Mouse (Mus musculus): ENCODE results near the gene Tbxas1. TPM values are rescaled to one million over a fixed set of nuclear protein-coding genes. Genes with fewer than 3 reads are reported as not detected.

Gene Tbxas1
- polyA plus RNA-seq, 1 experiment from 2014 or later: 3.4 TPM

DNA sequence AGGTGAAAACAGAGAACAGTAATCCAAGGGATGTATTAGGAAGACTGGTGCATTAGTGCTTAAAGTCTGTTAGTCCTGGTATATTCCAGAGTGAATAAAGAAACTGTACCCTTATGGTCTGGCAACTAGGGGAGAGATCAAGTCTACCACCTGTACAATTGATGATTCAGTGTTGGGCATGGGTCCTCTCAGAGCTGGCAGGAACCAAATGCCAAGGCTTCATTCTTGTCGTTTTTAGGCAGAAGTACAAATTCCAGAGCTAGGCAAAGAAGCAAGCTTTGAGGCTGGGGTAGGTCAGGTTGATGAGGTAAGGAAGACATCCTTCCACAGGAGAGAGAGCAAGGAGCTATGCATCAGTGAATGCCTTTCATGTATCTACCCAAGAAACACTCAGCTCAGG, 34.4 kb upstream of the Tbxas1 start:
- Histone ChIP-seq H3K4me2 (no peak overlapping the region), H3K27me3 (no peaks in the 10 kb centered on the region), H3K36me3 (no peaks in the 10 kb centered on the region), H3K27ac (no peak overlapping the region), H3K9ac (no peak overlapping the region), H3K4me3 (no peak overlapping the region), H3K9me3 (no peaks in the 10 kb centered on the region), H3K4me1 (peaks cover 9% of the 10 kb centered on the region)
- WGBS: 57% methylated on average over 1 of the region's 1 CpGs
- no peak for ATAC-seq (ENCODE audit: borderline replicate concordance, extremely low read depth, low FRiP score, low TSS enrichment)

DNA sequence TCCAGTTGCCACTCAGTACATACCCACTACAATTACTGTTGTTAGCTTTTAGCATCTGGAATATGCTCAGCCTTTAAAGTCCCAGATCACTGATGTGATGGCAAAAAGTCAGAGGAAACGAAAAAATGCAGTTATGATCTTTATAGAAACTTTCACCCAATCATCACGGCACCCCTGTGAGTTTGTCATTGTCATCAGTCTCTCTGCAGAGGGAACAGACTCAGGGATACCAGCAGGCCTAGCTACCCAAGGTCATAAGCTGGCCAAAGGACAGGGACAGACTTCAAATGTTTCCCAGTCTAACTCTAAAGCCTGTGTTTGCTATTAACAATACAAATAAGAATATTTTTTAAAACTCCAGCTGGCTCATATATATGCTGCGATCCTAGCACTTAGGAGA, 33.7 kb upstream of the Tbxas1 start:
- no peaks in the 10 kb centered on the region for H3K9me3 ChIP-seq
- no peak overlapping the region for H3K4me2 ChIP-seq
- H3K4me1 ChIP-seq: peaks cover 16% of the 10 kb centered on the region
- no peaks in the 10 kb centered on the region for H3K36me3 ChIP-seq
- no peaks in the 10 kb centered on the region for H3K27me3 ChIP-seq
- H3K4me3 ChIP-seq: no peak overlapping the region
- no peak overlapping the region for H3K9ac ChIP-seq
- 74% methylated on average over 3 of the region's 3 CpGs for WGBS
- no peak overlapping the region for H3K27ac ChIP-seq
- no peak for ATAC-seq (ENCODE audit: borderline replicate concordance, extremely low read depth, low FRiP score, low TSS enrichment)

DNA sequence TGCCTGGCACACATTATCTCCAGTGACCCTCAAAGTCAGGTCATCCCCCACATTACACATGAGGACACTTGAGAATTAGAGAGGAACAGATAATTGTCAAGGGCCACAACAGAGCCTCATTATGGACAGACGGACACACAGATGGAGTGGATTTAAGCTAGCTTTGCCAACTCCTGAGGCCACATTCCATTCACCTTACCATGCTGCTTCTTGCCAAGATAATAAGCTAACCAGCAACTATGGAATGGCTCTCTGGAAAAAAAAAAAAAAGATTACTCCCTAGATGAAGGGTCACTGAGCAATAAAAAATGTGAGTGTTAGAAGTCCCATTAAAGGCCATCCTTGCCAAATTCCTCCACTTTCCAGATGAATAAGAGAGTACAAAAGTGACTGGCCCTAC, 30.1 kb upstream of the Tbxas1 start:
- H3K4me3 ChIP-seq: no peak overlapping the region
- 66% methylated on average over 1 of the region's 1 CpGs for WGBS
- H3K9me3 ChIP-seq: no peaks in the 10 kb centered on the region
- no peak overlapping the region for H3K27ac ChIP-seq
- H3K4me1 ChIP-seq: peaks cover 39% of the 10 kb centered on the region
- no peak overlapping the region for H3K4me2 ChIP-seq
- no peak for ATAC-seq (ENCODE audit: borderline replicate concordance, extremely low read depth, low FRiP score, low TSS enrichment)
- no peak overlapping the region for H3K9ac ChIP-seq
- H3K27me3 ChIP-seq: no peaks in the 10 kb centered on the region
- no peaks in the 10 kb centered on the region for H3K36me3 ChIP-seq

DNA sequence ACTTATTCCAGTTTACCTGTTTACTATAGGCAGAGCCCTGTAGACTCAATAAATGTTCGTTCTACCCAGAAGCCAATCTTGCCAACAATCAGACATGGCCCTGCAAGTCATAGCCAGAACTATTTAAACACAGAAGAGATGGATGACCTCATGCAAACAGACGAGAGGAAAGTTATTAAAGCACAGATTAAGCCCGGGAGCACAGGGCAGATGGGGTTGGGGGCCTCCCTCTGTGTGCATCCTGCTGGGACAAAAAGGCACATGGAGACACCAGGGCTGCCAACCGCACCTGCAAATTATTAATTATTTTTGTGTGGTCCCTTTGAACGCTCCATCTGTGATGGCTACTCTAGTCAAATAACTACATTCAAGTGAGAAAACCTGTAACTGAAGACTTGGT, 29.3 kb upstream of the Tbxas1 start:
- Histone ChIP-seq H3K4me3 (no peak overlapping the region), H3K4me2 (no peak overlapping the region), H3K27me3 (no peaks in the 10 kb centered on the region), H3K9ac (no peak overlapping the region), H3K4me1 (peaks cover 39% of the 10 kb centered on the region), H3K36me3 (no peaks in the 10 kb centered on the region), H3K27ac (no peak overlapping the region), H3K9me3 (no peaks in the 10 kb centered on the region)
- no peak for ATAC-seq (ENCODE audit: borderline replicate concordance, extremely low read depth, low FRiP score, low TSS enrichment)
- WGBS: 59% methylated on average over 5 of the region's 5 CpGs

DNA sequence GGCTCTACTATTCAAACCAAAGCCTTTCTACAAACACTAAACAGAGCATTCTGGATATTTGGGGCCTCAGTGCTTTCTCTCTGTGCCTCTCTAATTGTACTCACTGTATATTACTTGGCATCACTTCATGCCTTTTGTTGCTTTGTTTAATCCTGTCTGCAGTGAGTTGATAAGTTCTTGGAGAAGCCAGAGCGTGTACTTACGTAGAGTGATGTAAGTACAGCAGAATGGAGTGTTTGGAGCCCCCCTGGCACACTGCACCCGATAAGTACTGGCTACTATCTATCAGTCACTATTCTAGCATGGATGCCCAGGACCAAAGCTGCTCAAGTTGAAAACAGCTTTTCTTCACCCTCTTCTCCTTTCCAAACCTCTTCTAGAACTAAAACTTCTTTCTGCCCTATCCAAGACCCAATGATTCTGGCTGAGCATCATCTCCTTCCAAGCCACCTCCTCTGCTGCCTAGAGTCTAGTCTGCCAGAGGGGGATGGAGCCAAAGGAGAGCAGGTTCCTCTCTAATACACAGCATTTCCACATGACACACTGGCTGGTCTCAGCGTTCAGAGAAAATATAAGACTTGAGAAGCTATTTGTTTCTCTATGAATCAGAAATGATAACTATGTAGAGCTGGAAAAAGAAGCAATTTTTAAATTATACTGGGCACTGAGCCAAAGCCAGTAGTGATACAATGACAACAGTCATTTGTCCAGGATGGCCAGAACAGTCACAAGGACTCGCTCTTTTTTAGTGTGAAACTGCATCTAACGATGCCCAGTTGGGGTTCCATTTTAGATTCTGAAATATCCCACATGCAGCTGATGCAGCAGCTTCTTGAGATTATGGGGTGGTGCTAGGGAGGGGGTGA, 28.6 kb upstream of the Tbxas1 start:
- no peak overlapping the region for H3K4me3 ChIP-seq
- H3K27ac ChIP-seq: no peak overlapping the region
- H3K36me3 ChIP-seq: no peaks in the 10 kb centered on the region
- WGBS: 39% methylated on average over 6 of the region's 6 CpGs
- no peak for ATAC-seq (ENCODE audit: borderline replicate concordance, extremely low read depth, low FRiP score, low TSS enrichment)
- H3K4me1 ChIP-seq: peaks cover 39% of the 10 kb centered on the region
- H3K9ac ChIP-seq: no peak overlapping the region
- H3K9me3 ChIP-seq: no peaks in the 10 kb centered on the region
- H3K27me3 ChIP-seq: no peaks in the 10 kb centered on the region
- H3K4me2 ChIP-seq: no peak overlapping the region

DNA sequence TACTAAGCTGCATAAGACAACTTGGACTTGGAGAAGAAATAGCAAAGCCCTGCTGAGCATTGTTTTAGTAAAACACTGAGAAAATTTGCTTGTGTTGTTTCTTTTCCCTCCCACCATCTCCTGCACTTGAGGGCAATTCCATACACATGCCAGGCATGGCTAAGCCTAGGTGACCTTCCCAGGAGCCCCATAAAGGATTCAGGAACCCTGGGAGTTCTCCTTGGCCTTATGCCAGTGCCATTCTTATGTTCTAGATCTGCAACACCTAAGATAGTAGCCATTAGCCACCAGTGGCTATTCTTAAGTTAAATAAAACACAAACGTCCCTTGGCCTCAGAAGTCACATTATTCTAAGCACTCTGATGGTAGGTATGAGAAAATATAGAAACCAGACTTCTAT, 27.8 kb upstream of the Tbxas1 start:
- Histone ChIP-seq H3K9ac (no peak overlapping the region), H3K4me3 (no peak overlapping the region), H3K9me3 (no peaks in the 10 kb centered on the region), H3K4me2 (no peak overlapping the region), H3K4me1 (peaks cover 39% of the 10 kb centered on the region), H3K27ac (no peak overlapping the region), H3K36me3 (no peaks in the 10 kb centered on the region), H3K27me3 (no peaks in the 10 kb centered on the region)
- 39% methylated on average over 1 of the region's 1 CpGs for WGBS
- no peak for ATAC-seq (ENCODE audit: borderline replicate concordance, extremely low read depth, low FRiP score, low TSS enrichment)

DNA sequence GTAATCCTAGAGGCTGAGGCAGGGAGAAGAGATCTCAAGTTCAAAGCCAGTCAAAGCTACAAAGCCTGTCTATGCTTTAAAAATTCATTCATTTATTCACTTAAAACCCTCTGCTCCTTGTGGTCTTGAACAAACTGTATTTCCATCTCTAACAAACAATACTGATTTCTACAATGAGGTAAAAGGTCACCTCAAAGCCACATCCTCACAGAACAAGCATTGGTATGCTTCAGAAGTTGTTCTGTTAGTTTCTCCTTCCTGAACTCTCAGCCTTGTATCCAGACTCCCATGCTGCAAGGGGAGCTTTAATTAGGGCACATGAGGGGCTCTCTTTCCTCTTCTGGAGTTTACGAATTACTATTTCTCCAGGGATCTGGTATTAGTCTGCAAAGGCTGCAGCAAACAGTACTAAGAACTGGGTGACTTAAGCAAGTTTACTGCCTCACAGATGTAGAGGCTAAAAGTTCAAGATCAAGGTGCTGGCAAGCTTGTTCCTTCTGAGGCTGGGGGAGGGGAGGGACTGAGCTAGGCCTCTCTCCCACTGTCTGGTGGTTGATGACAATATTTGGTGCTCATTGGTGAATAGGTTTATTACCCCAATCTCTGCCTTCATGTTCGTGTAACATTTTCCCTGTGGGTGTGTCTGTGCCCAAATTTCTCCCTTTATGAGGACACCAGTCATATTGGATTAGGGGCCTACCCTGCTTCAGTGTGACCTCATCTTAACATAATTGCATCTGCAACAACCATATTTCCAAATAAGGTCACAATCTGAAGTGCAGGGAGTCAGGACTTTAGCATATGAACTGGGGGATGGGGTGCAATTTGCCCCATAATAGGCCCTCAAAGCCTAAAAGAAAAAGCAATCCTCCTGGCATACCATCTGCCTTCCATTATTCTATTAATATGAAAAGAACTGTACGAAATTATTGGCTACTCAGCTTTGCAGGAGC, 27.0 kb upstream of the Tbxas1 start:
- H3K4me3 ChIP-seq: no peak overlapping the region
- no peaks in the 10 kb centered on the region for H3K27me3 ChIP-seq
- H3K4me1 ChIP-seq: peaks cover 39% of the 10 kb centered on the region
- ATAC-seq (ENCODE audit: borderline replicate concordance, extremely low read depth, low FRiP score, low TSS enrichment): no peak
- no peak overlapping the region for H3K27ac ChIP-seq
- H3K36me3 ChIP-seq: no peaks in the 10 kb centered on the region
- H3K9me3 ChIP-seq: no peaks in the 10 kb centered on the region
- no peak overlapping the region for H3K9ac ChIP-seq
- no peak overlapping the region for H3K4me2 ChIP-seq
- 68% methylated on average over 3 of the region's 3 CpGs for WGBS

DNA sequence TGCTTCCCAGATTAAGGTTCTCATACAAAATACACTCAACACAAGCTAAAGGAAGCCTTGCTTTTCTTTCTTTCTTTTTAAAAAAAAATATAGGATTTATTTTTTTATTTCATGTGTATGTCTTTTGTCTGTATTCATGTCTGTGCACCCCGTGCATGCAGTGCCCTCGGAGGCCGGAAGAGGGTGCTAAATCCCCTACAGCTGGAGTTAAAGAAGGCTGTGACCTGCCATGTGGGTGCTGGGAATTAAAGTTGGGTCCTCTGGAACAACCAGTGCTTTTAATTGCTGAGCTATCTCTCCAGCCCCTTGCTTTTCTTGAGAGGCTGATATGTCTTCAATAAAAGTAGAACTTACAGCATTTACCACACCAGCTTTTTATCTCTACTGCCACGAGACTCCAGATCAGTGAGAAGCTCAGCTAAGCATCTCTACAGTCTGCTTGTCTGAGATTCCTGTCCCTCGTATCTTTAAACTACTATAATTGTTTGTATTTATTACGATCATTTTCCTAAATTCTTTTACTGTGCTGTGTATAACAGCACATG, 24.4 kb upstream of the Tbxas1 start:
- no peak for ATAC-seq (ENCODE audit: borderline replicate concordance, extremely low read depth, low FRiP score, low TSS enrichment)
- WGBS: 91% methylated on average over 6 of the region's 6 CpGs
- Histone ChIP-seq H3K4me2 (no peak overlapping the region), H3K9ac (no peak overlapping the region), H3K27me3 (no peaks in the 10 kb centered on the region), H3K27ac (no peak overlapping the region), H3K36me3 (no peaks in the 10 kb centered on the region), H3K4me3 (no peak overlapping the region), H3K9me3 (no peaks in the 10 kb centered on the region), H3K4me1 (peaks cover 34% of the 10 kb centered on the region)

DNA sequence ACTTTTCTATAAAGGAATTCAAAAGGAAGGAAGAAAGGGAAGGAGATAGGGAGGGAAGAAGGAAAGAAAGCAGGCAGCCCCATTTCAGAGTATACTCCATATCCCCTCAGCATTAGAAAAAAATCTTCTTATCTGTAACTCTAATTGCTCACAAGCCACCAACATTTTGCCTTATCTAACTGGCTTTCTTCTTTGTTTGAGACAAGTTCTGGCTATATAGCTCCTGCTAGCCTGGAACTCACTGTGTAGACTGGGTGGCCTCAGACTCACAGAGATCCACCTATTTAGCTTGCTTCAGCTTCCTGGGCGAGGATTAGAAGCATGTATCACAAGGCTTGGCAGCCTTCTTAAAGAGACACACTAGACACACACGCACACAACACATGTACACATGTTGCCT, 23.5 kb upstream of the Tbxas1 start:
- Histone ChIP-seq H3K36me3 (no peaks in the 10 kb centered on the region), H3K27me3 (no peaks in the 10 kb centered on the region), H3K4me1 (peaks cover 24% of the 10 kb centered on the region), H3K4me2 (no peak overlapping the region), H3K9ac (no peak overlapping the region), H3K4me3 (no peak overlapping the region), H3K27ac (no peak overlapping the region), H3K9me3 (no peaks in the 10 kb centered on the region)
- ATAC-seq (ENCODE audit: borderline replicate concordance, extremely low read depth, low FRiP score, low TSS enrichment): no peak
- 83% methylated on average over 2 of the region's 2 CpGs for WGBS

DNA sequence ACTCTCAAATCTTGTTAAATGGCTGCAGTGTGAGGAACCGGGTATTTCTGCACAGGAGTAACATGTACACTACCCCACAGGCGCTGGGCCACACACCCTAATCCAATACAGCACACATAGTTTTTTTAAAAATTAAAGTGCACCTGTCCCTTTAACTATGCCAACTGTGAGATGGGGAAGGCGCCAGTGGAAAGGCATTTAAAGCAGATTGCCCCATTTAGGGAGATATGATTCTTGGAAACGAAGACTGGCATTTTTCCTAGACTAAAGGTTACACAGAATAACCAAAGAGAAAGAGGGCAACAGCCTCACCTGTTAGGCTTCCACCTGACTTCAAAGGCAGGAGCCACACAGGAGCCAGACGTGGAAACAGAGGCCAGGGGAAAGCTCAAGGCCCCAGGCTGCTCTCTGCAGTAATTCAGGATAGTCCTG, 21.6 kb upstream of the Tbxas1 start:
- Histone ChIP-seq H3K4me3 (no peak overlapping the region), H3K27me3 (no peaks in the 10 kb centered on the region), H3K4me1 (peaks cover 6% of the 10 kb centered on the region), H3K36me3 (no peaks in the 10 kb centered on the region), H3K4me2 (no peak overlapping the region), H3K27ac (no peak overlapping the region), H3K9ac (no peak overlapping the region), H3K9me3 (no peaks in the 10 kb centered on the region)
- no peak for ATAC-seq (ENCODE audit: borderline replicate concordance, extremely low read depth, low FRiP score, low TSS enrichment)
- 69% methylated on average over 5 of the region's 5 CpGs for WGBS

DNA sequence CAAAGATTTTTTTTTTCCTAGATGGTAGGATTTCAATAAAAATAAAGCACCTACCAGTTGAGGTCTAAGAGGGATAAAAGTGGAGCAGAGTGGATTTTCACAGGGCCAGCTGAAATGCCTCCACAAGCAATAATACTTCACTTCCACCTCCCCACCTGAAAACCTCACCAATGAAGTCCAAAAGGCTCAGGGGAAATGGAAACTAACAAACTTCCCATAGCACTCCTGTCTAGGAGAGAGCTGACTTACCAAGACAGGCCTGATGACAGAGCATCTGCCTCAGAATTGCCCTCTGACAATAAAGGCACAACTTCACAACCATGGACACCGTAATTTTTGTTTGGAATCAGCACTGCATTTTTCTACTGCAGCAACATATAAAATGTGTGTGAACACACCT, 15.4 kb upstream of the Tbxas1 start:
- Histone ChIP-seq H3K27me3 (no peaks in the 10 kb centered on the region), H3K9ac (no peak overlapping the region), H3K4me3 (no peak overlapping the region), H3K36me3 (no peaks in the 10 kb centered on the region), H3K4me1 (peaks cover 7% of the 10 kb centered on the region), H3K27ac (no peak overlapping the region), H3K9me3 (no peaks in the 10 kb centered on the region), H3K4me2 (no peak overlapping the region)
- no peak for ATAC-seq (ENCODE audit: borderline replicate concordance, extremely low read depth, low FRiP score, low TSS enrichment)
- 83% methylated on average over 1 of the region's 1 CpGs for WGBS

DNA sequence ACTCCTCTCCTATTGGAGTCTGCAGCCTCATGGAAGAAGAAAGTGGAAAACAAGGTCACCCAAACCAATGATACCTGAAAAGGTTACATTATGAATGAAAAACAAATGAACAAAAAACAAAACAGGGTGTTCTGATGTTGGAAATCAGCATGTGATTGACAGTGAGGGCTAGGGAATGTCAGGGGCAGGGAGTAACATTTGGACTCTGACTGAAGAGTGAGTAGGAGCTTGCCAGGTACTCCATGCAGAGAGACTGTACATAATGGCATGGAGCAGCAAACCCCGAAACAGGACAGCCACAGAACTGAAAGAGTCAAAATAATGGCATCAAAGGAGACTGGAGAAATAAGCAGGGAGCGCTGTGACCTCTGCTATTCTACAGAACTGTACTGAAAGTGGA, 14.9 kb upstream of the Tbxas1 start:
- no peak overlapping the region for H3K9ac ChIP-seq
- H3K4me3 ChIP-seq: no peak overlapping the region
- H3K27ac ChIP-seq: no peak overlapping the region
- no peaks in the 10 kb centered on the region for H3K36me3 ChIP-seq
- H3K4me2 ChIP-seq: no peak overlapping the region
- peaks cover 8% of the 10 kb centered on the region for H3K4me1 ChIP-seq
- ATAC-seq (ENCODE audit: borderline replicate concordance, extremely low read depth, low FRiP score, low TSS enrichment): no peak
- H3K9me3 ChIP-seq: no peaks in the 10 kb centered on the region
- WGBS: 92% methylated on average over 2 of the region's 2 CpGs
- no peaks in the 10 kb centered on the region for H3K27me3 ChIP-seq
